Mouse (Mus musculus): ENCODE measurements around the gene Cyp2d10. TPM values are rescaled to one million over a fixed set of nuclear protein-coding genes. Genes with fewer than 3 reads are reported as not detected.

The Cyp2d10 gene
- polyA plus RNA-seq, 1 experiment, result not detected

DNA sequence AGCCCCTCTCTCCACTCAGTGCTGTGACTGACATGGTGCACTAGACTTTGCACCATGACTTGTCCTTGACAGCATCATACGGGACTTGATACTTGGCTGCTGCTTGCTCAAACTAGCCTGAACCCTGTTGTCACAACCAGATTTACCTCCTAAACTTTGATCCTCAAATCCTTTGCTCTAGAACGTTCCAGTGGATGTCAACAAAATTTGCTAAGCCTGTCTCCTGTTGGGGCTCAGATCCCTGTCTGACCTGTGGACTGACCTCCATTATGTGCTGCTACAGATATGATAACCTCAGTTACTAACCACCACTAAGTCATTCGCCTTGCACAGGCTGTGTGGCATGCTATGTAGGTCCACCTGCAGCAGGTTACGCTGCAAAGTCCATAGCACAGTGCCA, 15.9 kb upstream of the Cyp2d10 start:
- Histone ChIP-seq H3K36me3 (ENCODE audit: control insufficient read depth, insufficient read depth) (no peaks in the 10 kb centered on the region), H3K4me2 (ENCODE audit: low read depth) (no peak overlapping the region), H3ac (ENCODE audit: control insufficient read depth, insufficient read length) (no peak overlapping the region), H3K4me3 (no peak overlapping the region), H3K27me3 (ENCODE audit: control insufficient read depth, insufficient read depth, insufficient read length) (no peaks in the 10 kb centered on the region), H3K79me2 (ENCODE audit: control insufficient read depth, insufficient read depth) (no peaks in the 10 kb centered on the region)
- TF ChIP-seq POLR2AphosphoS2 (IDR thresholded peaks at IDR 0.05; ENCODE audit: insufficient read length, low read depth), result no peak
- TF ChIP-seq REST (IDR thresholded peaks at IDR 0.05; ENCODE audit: insufficient read depth, insufficient read length), result no peak
- TF ChIP-seq TCF3 (IDR thresholded peaks at IDR 0.05; ENCODE audit: insufficient read length, low read depth), result no peak
- TF ChIP-seq POLR2A (IDR thresholded peaks at IDR 0.05; ENCODE audit: insufficient read length, low read depth), result no peak
- no peak for TF ChIP-seq E2F4 (IDR thresholded peaks at IDR 0.05; ENCODE audit: insufficient read depth)
- TF ChIP-seq MYOD1 (IDR thresholded peaks at IDR 0.05; ENCODE audit: control insufficient read depth in 1 of 3, insufficient read length in 2 of 3, low read depth in 2 of 3), result no peak
- no peak for TF ChIP-seq CEBPB (IDR thresholded peaks at IDR 0.05; ENCODE audit: insufficient read depth, poor library complexity, severe bottlenecking)
- TF ChIP-seq USF1 (IDR thresholded peaks at IDR 0.05; ENCODE audit: low read depth), result no peak
- no peak for TF ChIP-seq MYOG (IDR thresholded peaks at IDR 0.05; ENCODE audit: control insufficient read depth in 1 of 3, insufficient read depth in 1 of 3, insufficient read length in 2 of 3, low read depth in 2 of 3)
- no peak for TF ChIP-seq TCF12 (IDR thresholded peaks at IDR 0.05; ENCODE audit: insufficient read depth, poor library complexity, severe bottlenecking)
- no peak for TF ChIP-seq MAX (IDR thresholded peaks at IDR 0.05; ENCODE audit: low read depth)
- TF ChIP-seq SRF (IDR thresholded peaks at IDR 0.05; ENCODE audit: control insufficient read depth, insufficient read length, low read depth), result no peak

DNA sequence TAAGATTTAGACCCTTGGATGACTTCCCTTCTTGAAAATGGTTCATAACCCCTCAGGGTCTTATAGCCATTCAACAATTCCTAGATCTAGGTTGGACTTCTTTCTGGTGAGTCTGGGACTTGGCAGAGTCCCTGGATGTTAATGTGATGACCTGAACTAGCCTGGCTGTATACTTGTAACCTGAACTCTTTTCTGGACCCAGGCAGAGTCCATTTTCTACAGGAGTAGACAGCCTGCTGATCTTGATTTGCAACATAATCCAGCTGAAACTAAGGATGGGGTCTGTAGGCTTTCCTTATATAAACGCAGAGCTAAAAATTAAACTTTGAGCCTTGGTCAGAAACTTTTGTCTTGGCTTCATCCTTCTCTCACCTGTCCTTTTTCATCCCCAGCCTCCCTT, 11.6 kb upstream of the Cyp2d10 start:
- Histone ChIP-seq H3K27me3 (ENCODE audit: control insufficient read depth, insufficient read depth, insufficient read length) (no peaks in the 10 kb centered on the region), H3ac (ENCODE audit: control insufficient read depth, insufficient read length) (no peak overlapping the region), H3K79me2 (ENCODE audit: control insufficient read depth, insufficient read depth) (no peaks in the 10 kb centered on the region), H3K4me2 (ENCODE audit: low read depth) (no peak overlapping the region), H3K36me3 (ENCODE audit: control insufficient read depth, insufficient read depth) (no peaks in the 10 kb centered on the region), H3K4me3 (no peak overlapping the region)
- TF ChIP-seq E2F4 (IDR thresholded peaks at IDR 0.05; ENCODE audit: insufficient read depth) (no peak), MYOG (IDR thresholded peaks at IDR 0.05; ENCODE audit: control insufficient read depth in 1 of 3, insufficient read depth in 1 of 3, insufficient read length in 2 of 3, low read depth in 2 of 3) (no peak), POLR2AphosphoS2 (IDR thresholded peaks at IDR 0.05; ENCODE audit: insufficient read length, low read depth) (no peak), USF1 (IDR thresholded peaks at IDR 0.05; ENCODE audit: low read depth) (no peak), SRF (IDR thresholded peaks at IDR 0.05; ENCODE audit: control insufficient read depth, insufficient read length, low read depth) (no peak), MYOD1 (IDR thresholded peaks at IDR 0.05; ENCODE audit: control insufficient read depth in 1 of 3, insufficient read length in 2 of 3, low read depth in 2 of 3) (no peak)

DNA sequence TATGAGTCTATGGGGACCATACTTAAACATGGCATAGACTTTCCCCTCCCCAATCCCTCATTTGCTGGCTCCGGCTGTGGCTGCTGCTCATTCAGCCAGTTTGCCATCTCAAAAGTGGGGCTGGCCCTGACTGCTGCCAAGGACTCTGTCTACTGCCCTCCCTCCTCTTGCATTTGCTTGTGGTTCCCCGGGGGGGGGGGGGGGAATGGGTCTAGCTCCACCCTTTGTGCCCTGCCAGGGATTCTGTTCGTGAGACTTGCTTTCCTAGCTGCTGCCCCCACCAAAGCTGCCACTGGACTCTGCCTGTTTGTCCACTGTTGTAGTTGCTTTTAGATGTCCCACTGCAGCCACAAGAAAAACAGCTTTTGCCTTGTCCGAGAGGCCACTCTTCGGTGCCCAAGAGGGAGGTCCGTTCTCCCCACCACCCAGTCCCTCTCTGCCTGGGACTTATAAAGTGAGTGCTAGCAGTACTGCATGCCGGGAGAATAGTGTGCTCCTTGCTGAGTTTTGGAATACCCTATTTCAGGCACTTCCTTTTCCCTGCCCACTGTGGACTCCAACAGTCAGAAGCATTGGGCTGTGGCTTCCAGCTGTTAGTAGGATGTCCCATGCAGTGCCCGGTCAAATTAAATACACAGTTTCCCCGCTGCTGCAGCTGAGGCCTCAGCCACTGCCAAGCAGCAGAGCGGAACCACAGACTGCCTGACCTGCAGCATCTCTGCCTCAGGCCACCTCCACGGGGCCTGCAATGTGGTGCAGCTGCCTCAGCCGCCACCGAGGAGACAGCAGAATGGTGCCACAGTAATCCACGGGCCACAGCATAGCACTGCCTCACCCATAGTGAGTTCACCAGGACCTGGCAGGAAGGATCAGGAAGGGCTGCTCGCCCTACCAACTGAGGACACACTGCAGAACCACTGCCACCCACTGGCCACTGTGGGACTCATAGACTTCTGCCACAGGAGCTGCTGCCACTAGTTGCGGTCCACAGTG, 10.1 kb upstream of the Cyp2d10 start:
- no peaks in the 10 kb centered on the region for H3K36me3 ChIP-seq (ENCODE audit: control insufficient read depth, insufficient read depth)
- peak overlapping the region; percentile 73 for H3K4me2 ChIP-seq (ENCODE audit: low read depth)
- TF ChIP-seq E2F4 (IDR thresholded peaks at IDR 0.05; ENCODE audit: insufficient read depth), result no peak
- TF ChIP-seq MYOD1 (IDR thresholded peaks at IDR 0.05; ENCODE audit: control insufficient read depth in 1 of 3, insufficient read length in 2 of 3, low read depth in 2 of 3), result peak in 1 of 3 experiments; percentile 23
- TF ChIP-seq MYOG (IDR thresholded peaks at IDR 0.05; ENCODE audit: control insufficient read depth in 1 of 3, insufficient read depth in 1 of 3, insufficient read length in 2 of 3, low read depth in 2 of 3), result peak in 1 of 3 experiments; percentile 20
- TF ChIP-seq SRF (IDR thresholded peaks at IDR 0.05; ENCODE audit: control insufficient read depth, insufficient read length, low read depth), result peak; percentile 24
- TF ChIP-seq POLR2A (IDR thresholded peaks at IDR 0.05; ENCODE audit: insufficient read length, low read depth), result no peak
- no peak overlapping the region for H3ac ChIP-seq (ENCODE audit: control insufficient read depth, insufficient read length)
- no peaks in the 10 kb centered on the region for H3K27me3 ChIP-seq (ENCODE audit: control insufficient read depth, insufficient read depth, insufficient read length)
- no peaks in the 10 kb centered on the region for H3K79me2 ChIP-seq (ENCODE audit: control insufficient read depth, insufficient read depth)
- H3K4me3 ChIP-seq, result peak overlapping the region; percentile 2

DNA sequence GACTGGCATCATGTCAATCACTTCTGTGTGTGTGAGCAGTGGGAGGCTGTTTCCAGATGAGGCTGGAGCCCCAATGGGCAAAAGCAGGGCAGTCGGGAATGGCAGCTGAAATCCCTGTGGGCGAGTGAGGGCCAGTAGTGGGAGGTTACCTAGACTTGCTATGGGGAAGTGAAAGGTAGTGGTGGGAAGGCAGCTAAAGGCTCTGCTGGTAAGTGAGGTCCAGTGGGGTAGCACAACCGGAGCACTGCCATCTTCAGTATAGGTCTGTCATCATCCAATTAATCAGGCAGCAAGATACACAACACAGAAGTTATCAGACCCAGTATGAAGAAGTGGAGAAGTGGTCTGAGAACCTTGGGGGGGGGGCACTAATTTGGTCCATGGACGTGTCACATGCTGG, 541 bp upstream of the Cyp2d10 start:
- Histone ChIP-seq H3K79me2 (ENCODE audit: control insufficient read depth, insufficient read depth) (no peaks in the 10 kb centered on the region), H3K4me3 (no peak overlapping the region), H3K27me3 (ENCODE audit: control insufficient read depth, insufficient read depth, insufficient read length) (no peaks in the 10 kb centered on the region), H3K4me2 (ENCODE audit: low read depth) (no peak overlapping the region), H3ac (ENCODE audit: control insufficient read depth, insufficient read length) (no peak overlapping the region), H3K36me3 (ENCODE audit: control insufficient read depth, insufficient read depth) (no peaks in the 10 kb centered on the region)
- TF ChIP-seq E2F4 (IDR thresholded peaks at IDR 0.05; ENCODE audit: insufficient read depth) (no peak), MAX (IDR thresholded peaks at IDR 0.05; ENCODE audit: low read depth) (no peak), MYOG (IDR thresholded peaks at IDR 0.05; ENCODE audit: control insufficient read depth in 1 of 3, insufficient read depth in 1 of 3, insufficient read length in 2 of 3, low read depth in 2 of 3) (no peak), TCF3 (IDR thresholded peaks at IDR 0.05; ENCODE audit: insufficient read length, low read depth) (no peak), REST (IDR thresholded peaks at IDR 0.05; ENCODE audit: insufficient read depth, insufficient read length) (no peak)

DNA sequence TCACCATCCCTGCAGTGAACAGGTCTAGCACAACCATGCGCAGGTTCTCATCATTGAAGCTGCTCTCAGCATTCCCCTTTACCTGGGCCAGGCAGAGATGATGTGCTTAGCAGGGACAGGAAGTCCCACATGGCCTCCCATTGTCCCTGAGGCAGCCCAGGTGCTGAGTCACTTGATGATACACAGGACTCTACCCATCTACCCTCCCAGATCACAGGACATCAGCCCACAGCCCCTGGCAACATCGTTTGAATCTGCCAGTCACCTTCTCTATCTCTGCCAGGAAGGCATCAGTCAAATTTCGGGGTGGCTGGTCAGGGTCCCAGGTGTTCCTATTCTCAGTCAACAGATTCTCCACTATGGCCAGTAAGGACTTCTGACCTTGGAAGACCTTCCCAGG, 2.8 kb downstream of the Cyp2d10 start:
- Histone ChIP-seq H3K36me3 (ENCODE audit: control insufficient read depth, insufficient read depth) (no peaks in the 10 kb centered on the region), H3ac (ENCODE audit: control insufficient read depth, insufficient read length) (no peak overlapping the region), H3K79me2 (ENCODE audit: control insufficient read depth, insufficient read depth) (no peaks in the 10 kb centered on the region), H3K27me3 (ENCODE audit: control insufficient read depth, insufficient read depth, insufficient read length) (no peaks in the 10 kb centered on the region), H3K4me3 (no peak overlapping the region), H3K4me2 (ENCODE audit: low read depth) (no peak overlapping the region)
- no peak for TF ChIP-seq USF1 (IDR thresholded peaks at IDR 0.05; ENCODE audit: low read depth)
